Mouse (Mus musculus) spleen, postnatal 14 days (tissue): ENCODE measurements around the gene Dpf3.

Experiments
- DNase-seq, 2 experiments: peaks; one replicate each; pipeline ENCODE4 v3.0.0; 2021 to 2022; ENCODE audit warnings: low spot score in 2 of 2

Gene Dpf3

GRCm38 (mm10) chr12:83340960-83341359 lies 146.6 kb downstream of the Dpf3 start:
- no peak for DNase-seq

GRCm38 (mm10) chr12:83338345-83338744 lies 149.2 kb downstream of the Dpf3 start:
- no peak for DNase-seq

- no peak for DNase-seq
These were observed 149.8 kb downstream of the Dpf3 start for GRCm38 (mm10) chr12:83337776-83338149.

- no peak for DNase-seq
These were observed 150.3 kb downstream of the Dpf3 start for GRCm38 (mm10) chr12:83337077-83337775.

GRCm38 (mm10) chr12:83330056-83330455 lies 157.5 kb downstream of the Dpf3 start:
- DNase-seq = no peak

GRCm38 (mm10) chr12:83328899-83329298 lies 158.6 kb downstream of the Dpf3 start:
- no peak for DNase-seq

GRCm38 (mm10) chr12:83328491-83328890 lies 159.0 kb downstream of the Dpf3 start:
- no peak for DNase-seq

- no peak for DNase-seq
These were observed 160.1 kb downstream of the Dpf3 start for GRCm38 (mm10) chr12:83327451-83327850.

GRCm38 (mm10) chr12:83320725-83321124 lies 166.8 kb downstream of the Dpf3 start:
- no peak for DNase-seq

GRCm38 (mm10) chr12:83317646-83318443 lies 169.7 kb downstream of the Dpf3 start:
- no peak for DNase-seq

GRCm38 (mm10) chr12:83314666-83315065 lies 172.8 kb downstream of the Dpf3 start:
- DNase-seq = no peak

GRCm38 (mm10) chr12:83312818-83313217 lies 174.7 kb downstream of the Dpf3 start:
- no peak for DNase-seq

GRCm38 (mm10) chr12:83310567-83310966 lies 176.9 kb downstream of the Dpf3 start:
- DNase-seq = no peak

- peak in 1 of 2 experiments; percentile 25 for DNase-seq
These were observed 178.3 kb downstream of the Dpf3 start for GRCm38 (mm10) chr12:83309031-83309804.

- DNase-seq = no peak
These were observed 178.9 kb downstream of the Dpf3 start for GRCm38 (mm10) chr12:83308627-83309026.

GRCm38 (mm10) chr12:83303221-83303620 lies 184.3 kb downstream of the Dpf3 start:
- no peak for DNase-seq

GRCm38 (mm10) chr12:83302320-83303153 lies 185.0 kb downstream of the Dpf3 start:
- DNase-seq = no peak

- DNase-seq = no peak
These were observed 185.7 kb downstream of the Dpf3 start for GRCm38 (mm10) chr12:83301616-83302319.

- DNase-seq = no peak
These were observed 189.2 kb downstream of the Dpf3 start for GRCm38 (mm10) chr12:83298358-83298757.

- DNase-seq = no peak
These were observed 192.5 kb downstream of the Dpf3 start for GRCm38 (mm10) chr12:83295031-83295430.

GRCm38 (mm10) chr12:83291915-83292314 lies 195.6 kb downstream of the Dpf3 start:
- no peak for DNase-seq
